Mouse (Mus musculus) heart, embryonic 16.5 days (tissue): Measurements from ENCODE around the gene Lemd1. TPM values are rescaled to one million over a fixed set of nuclear protein-coding genes. Genes with fewer than 3 reads are reported as not detected.
"Not testable (repeated sequence)": the region's sequence is repeated elsewhere in the genome, so short reads cannot be mapped to it uniquely, and the experiment has no call there.

Experiments
- ATAC-seq: fragments of 200-750 bp; cut with Nextera tagmentation; replicated peaks from 2 replicates; pipeline ENCODE4 v1.8.0; 2017; ENCODE audit warnings: moderate number of reproducible peaks; ENCODE audit not compliant: insufficient read depth, low FRiP score; ENCODE audit errors: extremely low read depth
- H3K27ac ChIP-seq: fragments of 300-500 bp; sonication (generic); 2 replicates; pipeline ENCODE4 v1.5.1; 2014; ENCODE audit warnings: mild to moderate bottlenecking, low read length, control low read depth, moderate library complexity
- H3K27me3 ChIP-seq: fragments of 300-500 bp; sonication (generic); 2 replicates; pipeline ENCODE4 v1.6.1; 2014; ENCODE audit warnings: low read length, mixed read lengths; ENCODE audit not compliant: control insufficient read depth, insufficient read depth
- H3K36me3 ChIP-seq: fragments of 300-500 bp; sonication (generic); 2 replicates; pipeline ENCODE4 v1.6.1; 2014; ENCODE audit not compliant: control insufficient read depth, insufficient read depth
- H3K4me1 ChIP-seq: fragments of 300-500 bp; sonication (generic); 2 replicates; pipeline ENCODE4 v1.6.1; 2014; ENCODE audit warnings: low read length, mixed read lengths; ENCODE audit not compliant: control insufficient read depth, insufficient read depth
- H3K4me2 ChIP-seq: fragments of 300-500 bp; sonication (generic); 2 replicates; pipeline ENCODE4 v1.6.1; 2014; ENCODE audit warnings: low read depth, mild to moderate bottlenecking, control low read depth, low read length
- H3K4me3 ChIP-seq: fragments of 300-500 bp; sonication (generic); 2 replicates; pipeline ENCODE4 v1.5.1; 2014; ENCODE audit warnings: mild to moderate bottlenecking, control low read depth, low read length
- H3K9ac ChIP-seq: fragments of 300-500 bp; sonication (generic); 2 replicates; pipeline ENCODE4 v1.6.1; 2014; ENCODE audit warnings: low read length, control low read depth
- H3K9me3 ChIP-seq: fragments of 300-500 bp; sonication (generic); replicated peaks from 2 replicates; pipeline ENCODE4 v1.6.1; 2016; ENCODE audit warnings: low read length; ENCODE audit not compliant: control insufficient read depth
- whole genome bisulfite sequencing: fragments of 180-500 bp; shearing (Covaris S2); extraction: QIAGEN DNeasy Blood & Tissue Kit; methylation state at CpG from one replicate; pipeline ENCODE4 v1.1.7; 2014; 5-methylcytosine and 5-hydroxymethylcytosine counted together
- polyA plus RNA-seq: library from polyadenylated mRNA; unstranded; fragments of >200 nt; fragmentation: Nextera tagmentation; extraction: Ambion mirVana; gene quantifications from 2 replicates; pipeline ENCODE4 v1.2.1, GENCODE M21; 2015

The Lemd1 gene
- polyA plus RNA-seq, 1 experiment from 2014 or later: not detected

- Histone ChIP-seq H3K4me2 (no peak overlapping the region), H3K9me3 (peaks cover 2% of the 10 kb centered on the region; the same call in 1 of the 2 replicates), H3K27me3 (peaks cover 26% of the 10 kb centered on the region), H3K4me1 (peaks cover 2% of the 10 kb centered on the region; the same call in 1 of the 2 replicates), H3K9ac (no peak overlapping the region), H3K27ac (no peak overlapping the region), H3K36me3 (no peaks in the 10 kb centered on the region), H3K4me3 (no peak overlapping the region)
- ATAC-seq: no peak
- WGBS: 50% methylated on average over 7 of the region's 7 CpGs
Observed at GRCm38 (mm10) chr1:132161211-132161880, 29.9 kb upstream of the Lemd1 start.

- WGBS: 51% methylated on average over 9 of the region's 9 CpGs
- ATAC-seq, H3K9me3 ChIP-seq, H3K36me3 ChIP-seq, H3K9ac ChIP-seq, H3K4me2 ChIP-seq, H3K27ac ChIP-seq, H3K4me3 ChIP-seq, H3K4me1 ChIP-seq: not testable (repeated sequence)
- peaks cover 27% of the 10 kb centered on the region for H3K27me3 ChIP-seq
Observed at GRCm38 (mm10) chr1:132162618-132163017, 28.6 kb upstream of the Lemd1 start.

DNA sequence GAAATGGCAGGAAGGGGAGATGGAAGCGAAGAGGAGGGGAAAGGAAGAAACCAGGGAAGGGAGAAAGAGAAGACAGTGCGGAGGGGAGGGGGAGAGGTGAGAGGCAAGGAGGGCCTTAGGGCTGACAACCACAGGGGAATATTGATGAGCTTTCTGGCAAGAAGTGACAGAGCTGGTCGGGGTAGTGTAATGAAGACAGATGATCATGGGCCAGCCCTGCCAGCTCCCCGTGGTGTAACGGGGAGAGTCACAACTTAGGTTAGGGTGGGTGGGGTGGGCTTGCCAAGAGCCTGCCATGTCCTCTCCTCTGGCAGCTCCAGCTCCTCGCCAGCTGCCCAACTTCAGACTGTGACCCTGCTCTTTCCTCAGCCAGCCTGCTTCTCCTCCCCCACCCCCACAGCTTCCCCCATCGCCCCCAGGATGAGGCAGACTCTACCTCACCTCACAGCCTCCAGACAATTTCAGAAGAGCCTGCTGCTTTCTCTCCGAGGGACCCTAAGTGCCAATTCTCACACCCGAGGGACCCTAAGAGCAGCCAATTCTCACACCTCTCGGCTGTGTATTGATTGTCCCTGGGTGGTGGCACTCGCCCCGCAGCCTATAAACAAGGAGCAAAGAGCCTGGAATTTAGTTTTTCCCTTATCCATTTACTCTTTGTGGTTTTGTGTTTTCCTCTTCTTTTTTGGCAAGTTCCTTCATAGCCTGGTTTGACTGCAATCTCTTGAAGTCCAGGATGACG, 26.3 kb upstream of the Lemd1 start:
- H3K27me3 ChIP-seq: peaks cover 15% of the 10 kb centered on the region; the same call in 1 of the 2 replicates

DNA sequence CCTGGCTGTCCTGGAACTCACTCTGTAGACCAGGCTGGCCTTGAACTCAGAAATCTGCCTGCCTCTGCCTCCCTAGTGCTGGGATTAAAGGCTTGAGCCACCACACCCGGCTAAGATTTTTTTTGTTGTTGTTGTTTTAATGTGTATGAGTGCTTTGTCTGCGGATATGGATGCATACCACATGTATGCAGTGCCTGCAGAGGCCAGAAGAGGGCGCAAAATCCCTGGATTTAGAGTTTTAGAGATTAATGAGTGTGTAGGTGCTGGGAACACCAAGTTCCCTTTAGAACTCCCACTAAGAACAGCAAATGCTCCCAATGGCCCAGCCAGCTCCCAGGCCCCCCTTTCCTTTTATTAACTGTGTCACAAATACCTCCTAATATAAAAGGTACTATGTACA, 25.4 kb upstream of the Lemd1 start:
- no peak overlapping the region for H3K9ac ChIP-seq
- peaks cover 8% of the 10 kb centered on the region; the same call in 1 of the 2 replicates for H3K27me3 ChIP-seq
- H3K4me1 ChIP-seq: peaks cover 3% of the 10 kb centered on the region
- no peak overlapping the region for H3K4me3 ChIP-seq
- ATAC-seq: no peak
- no peak overlapping the region for H3K4me2 ChIP-seq
- peaks cover 2% of the 10 kb centered on the region; the same call in 1 of the 2 replicates for H3K9me3 ChIP-seq
- H3K36me3 ChIP-seq: no peaks in the 10 kb centered on the region
- H3K27ac ChIP-seq: no peak overlapping the region
- 52% methylated on average over 3 of the region's 3 CpGs for WGBS

More for the DNA sequence above, 26.3 kb upstream of the Lemd1 start:
- peaks cover 2% of the 10 kb centered on the region; the same call in 1 of the 2 replicates for H3K9me3 ChIP-seq
- 24% methylated on average over 13 of the region's 13 CpGs for WGBS
- no peak overlapping the region for H3K4me2 ChIP-seq
- no peak overlapping the region for H3K9ac ChIP-seq
- no peak overlapping the region for H3K27ac ChIP-seq
- H3K36me3 ChIP-seq: no peaks in the 10 kb centered on the region
- no peak overlapping the region for H3K4me3 ChIP-seq
- no peak for ATAC-seq
- peaks cover 3% of the 10 kb centered on the region for H3K4me1 ChIP-seq

DNA sequence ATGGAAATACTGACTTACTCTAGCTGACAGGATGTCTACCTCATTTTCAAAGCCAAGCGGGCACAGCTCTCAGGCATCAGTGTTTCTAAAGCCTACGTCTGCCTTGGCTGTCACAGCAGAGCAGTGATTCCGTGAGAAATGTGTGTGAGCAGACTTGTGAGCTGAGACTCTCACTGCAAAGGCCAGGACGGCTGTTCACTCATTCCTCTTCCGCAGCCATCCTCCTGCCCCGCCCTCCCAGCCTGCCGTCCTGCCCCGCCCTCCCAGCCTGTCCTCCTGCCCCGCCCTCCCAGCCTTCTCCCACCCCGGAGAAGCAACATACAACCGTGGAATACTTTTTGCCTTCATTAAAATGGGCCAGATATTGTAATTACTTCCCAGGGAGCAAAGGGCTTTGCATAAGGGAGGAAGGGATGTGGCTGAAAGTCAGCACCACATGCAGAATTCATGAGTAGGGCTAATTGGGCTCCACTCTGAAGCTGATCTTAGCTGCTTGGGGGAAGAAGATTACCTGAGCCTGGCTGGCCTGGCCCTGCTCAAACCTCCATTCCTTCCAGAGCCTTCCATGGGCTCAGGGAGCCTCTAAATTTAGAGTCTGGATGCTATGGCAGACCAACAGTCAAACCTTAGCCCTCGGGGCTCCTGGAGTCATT, 23.0 kb upstream of the Lemd1 start:
- Histone ChIP-seq H3K9me3 (peaks cover 2% of the 10 kb centered on the region; the same call in 1 of the 2 replicates), H3K4me2 (peak overlapping the region; percentile 59), H3K27me3 (peaks cover 3% of the 10 kb centered on the region; the same call in 1 of the 2 replicates), H3K4me1 (peaks cover 3% of the 10 kb centered on the region), H3K4me3 (peak overlapping the region; percentile 32), H3K9ac (peak overlapping the region; percentile 42; the same call in 1 of the 2 replicates), H3K27ac (no peak overlapping the region), H3K36me3 (no peaks in the 10 kb centered on the region)
- WGBS: 8% methylated on average over 12 of the region's 12 CpGs
- no peak; the same call in 1 of the 2 replicates for ATAC-seq

DNA sequence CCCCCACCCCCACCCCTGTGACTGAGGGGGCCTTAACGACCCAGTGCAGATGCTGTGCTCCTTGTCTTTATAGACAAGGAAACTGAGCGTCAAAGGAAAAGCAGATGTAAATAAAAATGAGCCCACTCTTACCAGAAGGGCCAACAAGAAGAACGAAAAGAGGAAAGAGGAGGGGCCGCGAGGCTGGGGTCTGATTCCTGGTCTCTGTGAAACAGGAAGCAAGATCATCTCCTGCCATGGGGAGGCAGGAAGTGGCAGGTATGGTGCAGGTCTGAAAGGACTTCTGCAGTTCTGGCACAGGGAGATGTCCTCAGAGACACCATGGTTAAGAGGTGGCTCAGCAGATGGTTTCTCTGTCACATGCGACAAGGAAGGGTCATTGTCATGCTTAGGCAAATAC, 20.5 kb upstream of the Lemd1 start:
- H3K4me2 ChIP-seq: no peak overlapping the region
- no peaks in the 10 kb centered on the region for H3K36me3 ChIP-seq
- peaks cover 1% of the 10 kb centered on the region; the same call in 1 of the 2 replicates for H3K9me3 ChIP-seq
- H3K4me3 ChIP-seq: no peak overlapping the region
- no peak overlapping the region for H3K9ac ChIP-seq
- peaks cover 3% of the 10 kb centered on the region; the same call in 1 of the 2 replicates for H3K27me3 ChIP-seq
- H3K4me1 ChIP-seq: peaks cover 3% of the 10 kb centered on the region
- no peak for ATAC-seq
- no peak overlapping the region for H3K27ac ChIP-seq
- WGBS: 58% methylated on average over 6 of the region's 6 CpGs

GRCm38 (mm10) chr1:132171619-132172018, 19.6 kb upstream of the Lemd1 start:
- 14% methylated on average over 1 of the region's 2 CpGs for WGBS
- Histone ChIP-seq H3K4me3 (no peak overlapping the region), H3K9ac (no peak overlapping the region), H3K27me3 (peaks cover 3% of the 10 kb centered on the region; the same call in 1 of the 2 replicates), H3K4me1 (peaks cover 3% of the 10 kb centered on the region), H3K36me3 (no peaks in the 10 kb centered on the region), H3K4me2 (no peak overlapping the region), H3K9me3 (no peaks in the 10 kb centered on the region), H3K27ac (no peak overlapping the region)
- ATAC-seq: no peak

DNA sequence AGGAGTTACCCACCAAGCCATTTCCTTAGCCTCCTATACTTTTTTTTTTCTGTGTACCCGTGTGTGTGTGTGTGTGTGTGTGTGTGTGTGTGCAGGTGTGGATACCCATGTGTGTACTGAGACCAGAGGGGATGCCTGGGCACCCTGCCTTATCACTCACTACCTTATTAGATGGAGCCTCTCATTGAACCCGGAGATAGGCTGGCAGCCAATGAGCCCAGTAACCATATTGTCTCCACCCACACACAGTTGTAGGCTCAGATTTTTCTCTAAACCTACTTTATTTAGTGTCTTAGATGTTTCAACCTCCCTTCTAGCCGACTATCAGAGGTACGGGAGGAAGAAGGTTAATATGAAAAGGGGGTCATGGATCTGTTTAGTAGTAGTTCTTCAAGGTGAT, 4.9 kb upstream of the Lemd1 start:
- Histone ChIP-seq H3K27ac (no peak overlapping the region), H3K27me3 (peaks cover 54% of the 10 kb centered on the region), H3K4me2 (no peak overlapping the region), H3K36me3 (no peaks in the 10 kb centered on the region), H3K4me3 (no peak overlapping the region), H3K4me1 (peaks cover 11% of the 10 kb centered on the region), H3K9me3 (no peaks in the 10 kb centered on the region), H3K9ac (no peak overlapping the region)
- no peak for ATAC-seq
- WGBS: 74% methylated on average over 4 of the region's 4 CpGs
